Mouse (Mus musculus) testis, adult 2 months (tissue): Measurements from ENCODE around the gene Rab11fip2.

ENCODE experiments used
- CTCF ChIP-seq: fragments of 200-500 bp; IDR thresholded peaks from 2 replicates; pipeline ENCODE4 v1.5.1; 2012; ENCODE audit warnings: low read depth, mild to moderate bottlenecking, inconsistent platforms, low read length, moderate library complexity; ENCODE audit not compliant: control insufficient read depth, insufficient read depth, insufficient replicate concordance
- POLR2A ChIP-seq: fragments of 200-500 bp; IDR thresholded peaks from 2 replicates; pipeline ENCODE4 v1.6.1; 2012; ENCODE audit warnings: low read depth, mild to moderate bottlenecking, inconsistent platforms, low read length, moderate library complexity; ENCODE audit not compliant: control insufficient read depth

DNA sequence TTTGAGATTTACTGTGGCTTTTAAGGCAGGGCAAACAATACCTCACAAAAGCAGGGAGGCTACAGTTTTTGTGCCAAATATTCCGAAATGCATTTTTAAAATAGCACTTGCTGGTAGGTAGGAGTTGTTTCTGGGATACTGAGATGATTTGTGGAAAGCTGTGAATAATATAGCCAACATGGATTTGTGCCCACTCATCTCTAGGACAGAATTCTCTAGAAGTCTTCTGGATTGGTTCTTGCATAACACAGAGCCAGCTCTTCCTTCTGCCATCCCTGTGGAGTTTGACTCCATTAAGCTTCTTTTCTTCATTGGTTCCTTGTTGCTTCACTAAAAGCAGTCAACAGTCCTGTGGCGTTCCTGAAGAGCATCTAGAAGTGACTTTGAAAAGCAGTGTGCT is 58.2 kb downstream of the Rab11fip2 start:
- no peak for TF ChIP-seq POLR2A
- no peak for TF ChIP-seq CTCF
